Mouse (Mus musculus) midbrain, embryonic 12.5 days (tissue): ENCODE measurements around the gene Zmiz1. TPM values are rescaled to one million over a fixed set of nuclear protein-coding genes. Genes with fewer than 3 reads are reported as not detected.

ENCODE experiments used
- ATAC-seq: fragments of 200-750 bp; cut with Nextera tagmentation; 2 replicates; pipeline ENCODE4 v1.8.0; 2017; ENCODE audit warnings: low read depth, moderate TSS enrichment, moderate library complexity; ENCODE audit not compliant: low FRiP score
- H3K27ac ChIP-seq: fragments of 300-500 bp; sonication (generic); replicated peaks from 2 replicates; pipeline ENCODE4 v1.5.1; 2016; ENCODE audit warnings: mild to moderate bottlenecking
- H3K27me3 ChIP-seq: fragments of 300-500 bp; sonication (generic); 2 replicates; pipeline ENCODE4 v1.6.1; 2016; ENCODE audit warnings: mild to moderate bottlenecking
- H3K36me3 ChIP-seq: fragments of 300-500 bp; sonication (generic); 2 replicates; pipeline ENCODE4 v1.6.1; 2016
- H3K4me1 ChIP-seq: fragments of 300-500 bp; sonication (generic); 2 replicates; pipeline ENCODE4 v1.6.1; 2016
- H3K4me2 ChIP-seq: fragments of 300-500 bp; sonication (generic); replicated peaks from 2 replicates; pipeline ENCODE4 v1.6.1; 2016; ENCODE audit warnings: mild to moderate bottlenecking, moderate library complexity
- H3K4me3 ChIP-seq: fragments of 300-500 bp; sonication (generic); 2 replicates; pipeline ENCODE4 v1.5.1; 2016; ENCODE audit warnings: mild to moderate bottlenecking
- H3K9ac ChIP-seq: fragments of 300-500 bp; sonication (generic); replicated peaks from 2 replicates; pipeline ENCODE4 v1.6.1; 2016; ENCODE audit warnings: mild to moderate bottlenecking, moderate library complexity
- H3K9me3 ChIP-seq: fragments of 300-500 bp; sonication (generic); 2 replicates; pipeline ENCODE4 v1.6.1; 2016; ENCODE audit warnings: mild to moderate bottlenecking
- WGBS: fragments of 180-500 bp; shearing (Covaris S2); methylation state at CpG from one replicate; pipeline ENCODE4 v1.1.7; 2016; 5-methylcytosine and 5-hydroxymethylcytosine counted together
- polyA plus RNA-seq: library from polyadenylated mRNA; unstranded; fragments of >200 nt; fragmentation: Nextera tagmentation; extraction: Ambion mirVana; gene quantifications from 2 replicates; pipeline ENCODE4 v1.2.1, GENCODE M21; 2016

The Zmiz1 gene
- polyA plus RNA-seq, 1 experiment from 2014 or later: 79.4 TPM

- H3K27ac ChIP-seq: no peak overlapping the region
- no peak for ATAC-seq
- no peaks in the 10 kb centered on the region for H3K36me3 ChIP-seq
- WGBS: 33% methylated on average over 1 of the region's 1 CpGs
- no peak overlapping the region for H3K9ac ChIP-seq
- 0 out of 2 replicates have a peak, but pooled peaks cover 10% of the 10 kb centered on the region for H3K27me3 ChIP-seq
- no peak overlapping the region for H3K4me3 ChIP-seq
- no peak overlapping the region for H3K4me2 ChIP-seq
- no peaks in the 10 kb centered on the region for H3K9me3 ChIP-seq
- peaks cover 6% of the 10 kb centered on the region for H3K4me1 ChIP-seq
Observed at GRCm38 (mm10) chr14:25440116-25440515, 18.9 kb upstream of the Zmiz1 start.

- Histone ChIP-seq H3K27me3 (0 out of 2 replicates have a peak, but pooled peaks cover 10% of the 10 kb centered on the region), H3K9me3 (no peaks in the 10 kb centered on the region), H3K36me3 (no peaks in the 10 kb centered on the region), H3K4me3 (no peak overlapping the region), H3K4me1 (peaks cover 6% of the 10 kb centered on the region), H3K27ac (no peak overlapping the region), H3K9ac (no peak overlapping the region), H3K4me2 (no peak overlapping the region)
- WGBS: 61% methylated on average over 3 of the region's 3 CpGs
- ATAC-seq: no peak
Observed at GRCm38 (mm10) chr14:25440777-25441176, 18.2 kb upstream of the Zmiz1 start.

- no peak for ATAC-seq
- WGBS: 82% methylated on average over 5 of the region's 5 CpGs
Observed at GRCm38 (mm10) chr14:25441469-25441868, 17.5 kb upstream of the Zmiz1 start.

GRCm38 (mm10) chr14:25442676-25443075, 16.3 kb upstream of the Zmiz1 start:
- Histone ChIP-seq H3K4me3 (no peak overlapping the region), H3K9me3 (no peaks in the 10 kb centered on the region), H3K4me2 (no peak overlapping the region), H3K27ac (no peak overlapping the region), H3K27me3 (0 out of 2 replicates have a peak, but pooled peaks cover 10% of the 10 kb centered on the region), H3K9ac (no peak overlapping the region), H3K36me3 (no peaks in the 10 kb centered on the region), H3K4me1 (peaks cover 6% of the 10 kb centered on the region)
- WGBS: 33% methylated on average over 2 of the region's 2 CpGs
- no peak for ATAC-seq

More at GRCm38 (mm10) chr14:25441469-25441868, 17.5 kb upstream of the Zmiz1 start:
- Histone ChIP-seq H3K9ac (no peak overlapping the region), H3K36me3 (no peaks in the 10 kb centered on the region), H3K4me1 (peaks cover 6% of the 10 kb centered on the region), H3K27me3 (0 out of 2 replicates have a peak, but pooled peaks cover 10% of the 10 kb centered on the region), H3K9me3 (no peaks in the 10 kb centered on the region), H3K27ac (no peak overlapping the region), H3K4me2 (no peak overlapping the region), H3K4me3 (no peak overlapping the region)

GRCm38 (mm10) chr14:25447136-25447775, 11.7 kb upstream of the Zmiz1 start:
- Histone ChIP-seq H3K27me3 (no peaks in the 10 kb centered on the region), H3K4me3 (no peak overlapping the region), H3K27ac (no peak overlapping the region), H3K4me2 (no peak overlapping the region), H3K4me1 (peaks cover 16% of the 10 kb centered on the region), H3K9ac (no peak overlapping the region), H3K36me3 (no peaks in the 10 kb centered on the region), H3K9me3 (no peaks in the 10 kb centered on the region)
- 91% methylated on average over 6 of the region's 6 CpGs for WGBS
- no peak for ATAC-seq

GRCm38 (mm10) chr14:25448471-25448870, 10.5 kb upstream of the Zmiz1 start:
- Histone ChIP-seq H3K27ac (no peak overlapping the region; the same call in 1 of the 2 replicates), H3K9me3 (no peaks in the 10 kb centered on the region), H3K36me3 (no peaks in the 10 kb centered on the region), H3K27me3 (no peaks in the 10 kb centered on the region), H3K4me1 (peaks cover 10% of the 10 kb centered on the region), H3K4me2 (no peak overlapping the region), H3K9ac (no peak overlapping the region), H3K4me3 (no peak overlapping the region)
- 12% methylated on average over 2 of the region's 2 CpGs for WGBS
- ATAC-seq: peak; percentile 54

- no peaks in the 10 kb centered on the region for H3K9me3 ChIP-seq
- H3K9ac ChIP-seq: no peak overlapping the region
- H3K4me1 ChIP-seq: peaks cover 19% of the 10 kb centered on the region
- H3K36me3 ChIP-seq: no peaks in the 10 kb centered on the region
- H3K27ac ChIP-seq: no peak overlapping the region
- ATAC-seq: no peak
- 42% methylated on average over 7 of the region's 7 CpGs for WGBS
- no peaks in the 10 kb centered on the region for H3K27me3 ChIP-seq
- no peak overlapping the region for H3K4me2 ChIP-seq
- no peak overlapping the region for H3K4me3 ChIP-seq
Observed at GRCm38 (mm10) chr14:25451099-25451667, 7.8 kb upstream of the Zmiz1 start.

GRCm38 (mm10) chr14:25451699-25452632, 7.0 kb upstream of the Zmiz1 start:
- Histone ChIP-seq H3K9ac (no peak overlapping the region), H3K4me3 (no peak overlapping the region), H3K4me2 (no peak overlapping the region), H3K27me3 (no peaks in the 10 kb centered on the region), H3K9me3 (no peaks in the 10 kb centered on the region), H3K36me3 (no peaks in the 10 kb centered on the region), H3K4me1 (peaks cover 27% of the 10 kb centered on the region), H3K27ac (no peak overlapping the region)
- ATAC-seq: no peak
- 83% methylated on average over 10 of the region's 10 CpGs for WGBS

GRCm38 (mm10) chr14:25452633-25453025, 6.4 kb upstream of the Zmiz1 start:
- no peak for ATAC-seq
- 74% methylated on average over 2 of the region's 2 CpGs for WGBS
- Histone ChIP-seq H3K36me3 (no peaks in the 10 kb centered on the region), H3K27ac (no peak overlapping the region), H3K4me2 (no peak overlapping the region), H3K4me1 (peaks cover 28% of the 10 kb centered on the region), H3K4me3 (no peak overlapping the region), H3K9ac (no peak overlapping the region), H3K27me3 (no peaks in the 10 kb centered on the region), H3K9me3 (no peaks in the 10 kb centered on the region)

GRCm38 (mm10) chr14:25454066-25454760, 4.8 kb upstream of the Zmiz1 start:
- no peak for ATAC-seq
- no peaks in the 10 kb centered on the region for H3K9me3 ChIP-seq
- no peaks in the 10 kb centered on the region for H3K36me3 ChIP-seq
- H3K4me3 ChIP-seq: no peak overlapping the region
- WGBS: 83% methylated on average over 12 of the region's 12 CpGs
- no peaks in the 10 kb centered on the region for H3K27me3 ChIP-seq
- peaks cover 25% of the 10 kb centered on the region for H3K4me1 ChIP-seq
- H3K27ac ChIP-seq: no peak overlapping the region
- no peak overlapping the region for H3K9ac ChIP-seq
- no peak overlapping the region for H3K4me2 ChIP-seq

GRCm38 (mm10) chr14:25456666-25457433, 2.1 kb upstream of the Zmiz1 start:
- Histone ChIP-seq H3K36me3 (no peaks in the 10 kb centered on the region), H3K9ac (peak overlapping the region; percentile 100), H3K4me1 (peaks cover 35% of the 10 kb centered on the region), H3K4me2 (peak overlapping the region; percentile 96), H3K9me3 (no peaks in the 10 kb centered on the region), H3K27ac (peak overlapping the region; percentile 99), H3K4me3 (peak overlapping the region; percentile 98), H3K27me3 (no peaks in the 10 kb centered on the region)
- peak; percentile 4; the same call in 1 of the 2 replicates for ATAC-seq
- WGBS: 2% methylated on average over 16 of the region's 17 CpGs
